Mouse (Mus musculus) c-Kit-negative CD71-positive TER-119-positive erythroid progenitor cells, embryonic 14.5 days (primary cell): ENCODE results near the gene Negr1.

ENCODE experiments used
- DNase-seq: peaks from one replicate; pipeline ENCODE4 v3.0.0-alpha.2; 2013; ENCODE audit warnings: low read depth, low spot score

Gene Negr1

GRCm38 (mm10) chr3:157209386-157209785 is 647.8 kb downstream of the Negr1 start:
- no peak for DNase-seq

- no peak for DNase-seq
Observed at GRCm38 (mm10) chr3:157215937-157216719, 654.5 kb downstream of the Negr1 start.

- DNase-seq, result no peak
Observed at GRCm38 (mm10) chr3:157217794-157218193, 656.2 kb downstream of the Negr1 start.

- DNase-seq, result no peak
Observed at GRCm38 (mm10) chr3:157224920-157225319, 663.3 kb downstream of the Negr1 start.

GRCm38 (mm10) chr3:157232723-157233122 is 671.1 kb downstream of the Negr1 start:
- no peak for DNase-seq

GRCm38 (mm10) chr3:157240240-157240639 is 678.6 kb downstream of the Negr1 start:
- DNase-seq, result no peak

GRCm38 (mm10) chr3:157255446-157255845 is 693.9 kb downstream of the Negr1 start:
- no peak for DNase-seq

GRCm38 (mm10) chr3:157255863-157256262 is 694.3 kb downstream of the Negr1 start:
- DNase-seq, result no peak

- no peak for DNase-seq
Observed at GRCm38 (mm10) chr3:157268742-157269141, 707.1 kb downstream of the Negr1 start.

- no peak for DNase-seq
Observed at GRCm38 (mm10) chr3:157272379-157272778, 710.8 kb downstream of the Negr1 start.

GRCm38 (mm10) chr3:157274143-157274542 is 712.5 kb downstream of the Negr1 start:
- no peak for DNase-seq

- DNase-seq, result no peak
Observed at GRCm38 (mm10) chr3:157279717-157280116, 718.1 kb downstream of the Negr1 start.

- no peak for DNase-seq
Observed at GRCm38 (mm10) chr3:157281259-157281658, 719.7 kb downstream of the Negr1 start.

GRCm38 (mm10) chr3:157291286-157291685 is 729.7 kb downstream of the Negr1 start:
- DNase-seq, result no peak

GRCm38 (mm10) chr3:157297216-157297615 is 735.6 kb downstream of the Negr1 start:
- no peak for DNase-seq

- DNase-seq, result no peak
Observed at GRCm38 (mm10) chr3:157303430-157304116, 742.0 kb downstream of the Negr1 start.

- no peak for DNase-seq
Observed at GRCm38 (mm10) chr3:157321081-157321573, 759.5 kb downstream of the Negr1 start.

GRCm38 (mm10) chr3:157321834-157322233 is 760.2 kb downstream of the Negr1 start:
- no peak for DNase-seq

GRCm38 (mm10) chr3:157334169-157334568 is 772.6 kb downstream of the Negr1 start:
- DNase-seq, result no peak

- no peak for DNase-seq
Observed at GRCm38 (mm10) chr3:157349480-157349879, 787.9 kb downstream of the Negr1 start.

GRCm38 (mm10) chr3:157358905-157359304 is 797.3 kb downstream of the Negr1 start:
- DNase-seq, result no peak

GRCm38 (mm10) chr3:157359840-157360239 is 798.2 kb downstream of the Negr1 start:
- no peak for DNase-seq
